Mouse (Mus musculus): ENCODE results near the gene Tmc2. TPM values are rescaled to one million over a fixed set of nuclear protein-coding genes. Genes with fewer than 3 reads are reported as not detected.

Gene Tmc2
- polyA plus RNA-seq (2012; rRNA removed): not detected in 2 replicates

DNA sequence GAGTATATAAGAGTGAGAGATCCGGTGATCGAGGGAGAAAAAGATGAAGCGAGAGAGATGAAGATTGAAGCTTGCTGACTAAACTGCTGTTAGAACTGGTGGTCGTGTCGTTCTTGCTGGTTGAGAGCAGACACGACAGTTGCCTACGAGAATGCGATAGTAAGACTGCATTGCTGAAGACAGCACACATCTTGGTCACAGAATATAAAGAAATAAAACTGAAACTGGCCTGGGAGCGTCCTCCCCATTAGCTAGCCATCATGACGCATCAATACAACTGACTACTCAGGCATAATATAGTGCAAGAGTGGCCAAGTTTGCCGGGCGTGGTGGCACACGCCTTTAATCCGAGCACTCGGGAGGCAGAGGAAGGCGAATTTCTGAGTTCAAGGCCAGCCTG, at the start of gene Tmc2:
Tmc2 (plus strand) TSS at position 301 of the 400 bp plus-strand sequence.
- no peak for TF ChIP-seq CTCF (IDR thresholded peaks at IDR 0.05; ENCODE audit: extremely low read depth, insufficient read length, insufficient replicate concordance, low read depth, low read length)
- no peak for TF ChIP-seq POLR2A (IDR thresholded peaks at IDR 0.05; ENCODE audit: low read depth, low read length)
- no peaks in the 10 kb centered on the region for H3K27me3 ChIP-seq (ENCODE audit: control insufficient read depth, insufficient read depth, low read length)

DNA sequence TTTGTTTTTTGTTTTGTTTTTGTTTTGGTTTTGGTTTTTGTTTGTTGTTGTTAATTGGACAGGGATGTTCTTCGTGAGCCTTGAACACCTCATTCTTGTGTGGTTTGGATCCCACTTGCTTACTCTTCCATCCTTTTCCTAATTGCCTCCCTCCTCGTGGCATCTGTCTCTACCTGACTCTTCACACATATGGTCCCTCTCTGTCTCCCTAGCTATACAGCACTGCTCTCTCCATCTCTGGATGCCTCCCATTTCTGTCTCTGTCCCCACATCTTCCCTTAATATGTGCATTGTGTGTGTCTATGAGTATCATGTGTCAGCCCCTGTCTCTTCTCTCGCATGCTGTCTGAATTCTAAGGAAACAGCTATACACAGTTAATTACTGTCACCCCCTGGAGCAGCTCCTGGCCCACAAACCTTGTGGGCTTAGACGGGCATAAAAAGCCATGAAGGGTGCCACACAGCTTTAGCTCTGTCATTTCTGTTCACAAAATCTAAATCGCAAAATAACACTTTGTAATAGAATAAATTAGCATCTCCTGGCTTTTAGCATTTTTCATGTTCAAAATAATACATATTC, 48.8 kb upstream of the Tmc2 start:
- TF ChIP-seq POLR2A (IDR thresholded peaks at IDR 0.05; ENCODE audit: low read depth, low read length) (no peak), CTCF (IDR thresholded peaks at IDR 0.05; ENCODE audit: extremely low read depth, insufficient read length, insufficient replicate concordance, low read depth, low read length) (no peak)
- WGBS: 81% methylated on average over 5 of the region's 5 CpGs
- Histone ChIP-seq H3K27me3 (ENCODE audit: control insufficient read depth, insufficient read depth, low read length) (no peaks in the 10 kb centered on the region), H3K36me3 (ENCODE audit: control insufficient read depth, insufficient read depth, low read length) (no peaks in the 10 kb centered on the region), H3K4me1 (ENCODE audit: control insufficient read depth, insufficient read depth, insufficient read length, low read length) (no peaks in the 10 kb centered on the region), H3K4me3 (ENCODE audit: low read depth, low read length) (no peak overlapping the region), H3K27ac (ENCODE audit: insufficient read depth, low read depth, low read length) (no peak overlapping the region)

More for the DNA sequence above, at the start of gene Tmc2:
- WGBS: 92% methylated on average over 16 of the region's 16 CpGs
- Histone ChIP-seq H3K36me3 (ENCODE audit: control insufficient read depth, insufficient read depth, low read length) (no peaks in the 10 kb centered on the region), H3K4me1 (ENCODE audit: control insufficient read depth, insufficient read depth, insufficient read length, low read length) (no peaks in the 10 kb centered on the region), H3K27ac (ENCODE audit: insufficient read depth, low read depth, low read length) (no peak within 1 kb of the TSS), H3K4me3 (ENCODE audit: low read depth, low read length) (no peak within 1 kb of the TSS)

DNA sequence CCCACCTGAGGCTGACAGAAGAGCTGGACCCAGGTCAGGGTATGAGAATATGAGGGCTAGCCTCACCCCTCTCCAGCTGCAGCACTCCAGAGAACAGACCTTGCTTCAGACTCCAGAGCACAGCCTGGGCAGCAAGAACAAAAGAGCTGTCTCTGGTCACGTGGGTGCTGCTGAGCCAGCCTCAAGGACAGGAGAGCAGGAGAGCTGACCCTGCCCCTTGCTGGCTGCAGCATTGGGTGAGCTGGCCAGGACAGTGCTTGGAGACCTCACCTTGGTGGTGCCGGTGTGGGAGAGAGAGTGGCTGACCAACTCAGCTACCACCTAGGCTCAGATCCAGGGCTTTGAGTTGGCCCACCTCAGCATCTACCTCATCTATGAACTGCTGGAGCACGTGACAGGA, 39.8 kb upstream of the Tmc2 start:
- WGBS: 74% methylated on average over 3 of the region's 3 CpGs
- Histone ChIP-seq H3K4me1 (ENCODE audit: control insufficient read depth, insufficient read depth, insufficient read length, low read length) (no peaks in the 10 kb centered on the region), H3K27ac (ENCODE audit: insufficient read depth, low read depth, low read length) (no peak overlapping the region), H3K4me3 (ENCODE audit: low read depth, low read length) (no peak overlapping the region), H3K27me3 (ENCODE audit: control insufficient read depth, insufficient read depth, low read length) (no peaks in the 10 kb centered on the region), H3K36me3 (ENCODE audit: control insufficient read depth, insufficient read depth, low read length) (no peaks in the 10 kb centered on the region)
- no peak for TF ChIP-seq POLR2A (IDR thresholded peaks at IDR 0.05; ENCODE audit: low read depth, low read length)
- no peak for TF ChIP-seq CTCF (IDR thresholded peaks at IDR 0.05; ENCODE audit: extremely low read depth, insufficient read length, insufficient replicate concordance, low read depth, low read length)

DNA sequence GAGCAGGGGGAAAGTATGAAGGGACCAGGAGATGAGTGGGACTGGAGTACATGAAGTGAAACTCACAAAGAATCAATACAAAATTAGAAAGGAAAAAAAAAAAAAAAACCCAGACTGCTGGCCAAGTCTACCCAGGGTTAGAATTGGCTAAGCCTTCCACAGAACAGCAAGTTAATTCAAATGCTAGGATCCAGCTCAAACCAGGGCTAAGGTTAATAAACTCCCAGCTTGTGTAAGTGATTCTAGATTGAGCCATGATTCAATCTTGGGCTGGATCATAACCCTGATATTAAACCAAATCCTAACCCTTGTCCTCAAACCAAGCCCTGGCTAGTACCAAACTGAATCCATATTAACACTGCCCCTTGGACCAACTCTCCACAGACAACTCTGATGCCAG, 39.1 kb upstream of the Tmc2 start:
- Histone ChIP-seq H3K36me3 (ENCODE audit: control insufficient read depth, insufficient read depth, low read length) (no peaks in the 10 kb centered on the region), H3K27ac (ENCODE audit: insufficient read depth, low read depth, low read length) (no peak overlapping the region), H3K4me1 (ENCODE audit: control insufficient read depth, insufficient read depth, insufficient read length, low read length) (no peaks in the 10 kb centered on the region), H3K27me3 (ENCODE audit: control insufficient read depth, insufficient read depth, low read length) (no peaks in the 10 kb centered on the region), H3K4me3 (ENCODE audit: low read depth, low read length) (no peak overlapping the region)
- TF ChIP-seq POLR2A (IDR thresholded peaks at IDR 0.05; ENCODE audit: low read depth, low read length) (no peak), CTCF (IDR thresholded peaks at IDR 0.05; ENCODE audit: extremely low read depth, insufficient read length, insufficient replicate concordance, low read depth, low read length) (no peak)

DNA sequence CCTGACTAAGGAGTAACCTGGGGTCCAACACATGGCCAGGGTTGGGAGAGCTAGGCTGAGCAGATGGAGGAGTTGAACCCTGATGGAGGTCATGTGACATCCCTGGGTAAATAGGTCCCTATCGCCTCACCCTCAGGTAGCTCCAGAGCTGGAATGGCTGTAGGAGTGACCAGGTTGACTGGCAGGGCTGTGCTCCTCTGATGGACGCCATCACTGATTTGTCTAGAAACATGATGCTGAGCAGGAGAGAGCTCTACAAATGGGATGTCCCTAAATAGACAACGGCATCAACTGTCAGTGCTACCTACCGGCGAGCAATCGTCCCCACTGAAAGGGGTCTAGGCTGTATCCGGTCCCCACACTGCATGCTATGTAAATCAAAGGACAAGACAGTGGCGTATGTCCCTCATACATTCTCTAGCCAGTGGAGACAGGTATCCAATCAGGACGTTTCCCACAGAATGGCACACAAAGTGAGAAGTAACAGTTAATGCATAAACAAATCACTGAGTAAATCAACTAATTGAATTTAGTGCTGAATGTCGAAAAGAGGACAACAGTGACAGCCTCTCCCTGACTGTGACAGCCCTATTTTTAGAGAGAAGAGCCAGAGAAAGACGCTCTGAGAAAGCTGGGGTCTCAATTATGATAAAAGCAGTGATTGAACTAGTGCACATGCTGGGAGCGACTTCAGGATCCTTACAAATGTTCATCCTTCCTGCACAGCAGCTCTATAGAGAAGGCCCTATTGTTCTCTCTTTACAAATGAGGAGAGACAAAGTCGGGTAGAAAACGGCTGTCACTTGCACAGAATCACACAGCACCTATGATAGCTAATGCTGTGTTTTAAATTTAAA, 37.5 kb upstream of the Tmc2 start:
- TF ChIP-seq CTCF (IDR thresholded peaks at IDR 0.05; ENCODE audit: extremely low read depth, insufficient read length, insufficient replicate concordance, low read depth, low read length): no peak
- no peak for TF ChIP-seq POLR2A (IDR thresholded peaks at IDR 0.05; ENCODE audit: low read depth, low read length)
- no peak overlapping the region for H3K27ac ChIP-seq (ENCODE audit: insufficient read depth, low read depth, low read length)
- no peak overlapping the region for H3K4me3 ChIP-seq (ENCODE audit: low read depth, low read length)
- no peaks in the 10 kb centered on the region for H3K4me1 ChIP-seq (ENCODE audit: control insufficient read depth, insufficient read depth, insufficient read length, low read length)
- H3K36me3 ChIP-seq (ENCODE audit: control insufficient read depth, insufficient read depth, low read length): no peaks in the 10 kb centered on the region
- no peaks in the 10 kb centered on the region for H3K27me3 ChIP-seq (ENCODE audit: control insufficient read depth, insufficient read depth, low read length)
- WGBS: 74% methylated on average over 14 of the region's 14 CpGs

DNA sequence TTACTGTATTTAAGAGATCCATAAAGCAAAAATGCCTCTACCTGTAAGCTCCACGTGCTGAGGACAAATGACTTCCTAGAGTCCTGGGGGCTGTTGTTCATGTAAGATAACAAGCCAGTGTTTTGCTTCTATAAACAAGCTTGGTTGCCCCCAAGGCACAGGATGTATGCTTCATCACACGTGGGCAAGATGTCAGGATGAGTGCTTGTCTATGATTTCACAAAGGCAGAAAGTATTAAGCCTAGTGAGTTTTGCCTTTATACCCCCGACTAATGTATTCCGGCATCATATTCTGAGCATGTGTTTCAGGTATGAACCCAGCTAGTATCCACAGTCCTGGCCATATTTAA, 36.9 kb upstream of the Tmc2 start:
- WGBS: 61% methylated on average over 4 of the region's 4 CpGs
- TF ChIP-seq CTCF (IDR thresholded peaks at IDR 0.05; ENCODE audit: extremely low read depth, insufficient read length, insufficient replicate concordance, low read depth, low read length): no peak
- TF ChIP-seq POLR2A (IDR thresholded peaks at IDR 0.05; ENCODE audit: low read depth, low read length): no peak
- no peaks in the 10 kb centered on the region for H3K36me3 ChIP-seq (ENCODE audit: control insufficient read depth, insufficient read depth, low read length)
- no peak overlapping the region for H3K4me3 ChIP-seq (ENCODE audit: low read depth, low read length)
- H3K27me3 ChIP-seq (ENCODE audit: control insufficient read depth, insufficient read depth, low read length): no peaks in the 10 kb centered on the region
- H3K27ac ChIP-seq (ENCODE audit: insufficient read depth, low read depth, low read length): no peak overlapping the region
- no peaks in the 10 kb centered on the region for H3K4me1 ChIP-seq (ENCODE audit: control insufficient read depth, insufficient read depth, insufficient read length, low read length)

DNA sequence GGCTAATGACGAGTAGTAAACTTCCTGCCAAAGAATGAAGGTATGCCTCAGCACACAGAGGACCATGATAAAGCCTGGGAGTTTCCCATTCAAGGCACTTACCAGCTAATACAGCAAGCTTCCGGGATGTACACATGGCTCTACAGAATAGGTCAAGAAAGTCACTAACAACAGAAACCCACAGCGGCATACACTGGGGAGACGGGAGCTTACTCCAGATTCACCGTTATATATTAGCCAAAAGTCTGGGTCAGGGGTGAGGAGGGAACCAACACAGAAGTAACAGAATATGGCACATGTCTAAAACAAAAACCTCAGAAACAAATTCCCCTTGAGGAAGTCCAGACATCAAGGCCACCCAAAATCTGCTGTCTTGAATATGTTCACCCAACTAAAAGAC, 32.3 kb upstream of the Tmc2 start:
- Histone ChIP-seq H3K27ac (ENCODE audit: insufficient read depth, low read depth, low read length) (no peak overlapping the region), H3K27me3 (ENCODE audit: control insufficient read depth, insufficient read depth, low read length) (no peaks in the 10 kb centered on the region), H3K4me1 (ENCODE audit: control insufficient read depth, insufficient read depth, insufficient read length, low read length) (no peaks in the 10 kb centered on the region), H3K4me3 (ENCODE audit: low read depth, low read length) (no peak overlapping the region), H3K36me3 (ENCODE audit: control insufficient read depth, insufficient read depth, low read length) (peaks cover 4% of the 10 kb centered on the region; the same call in 1 of the 2 replicates)
- WGBS: 76% methylated on average over 5 of the region's 5 CpGs
- TF ChIP-seq CTCF (IDR thresholded peaks at IDR 0.05; ENCODE audit: extremely low read depth, insufficient read length, insufficient replicate concordance, low read depth, low read length) (no peak), POLR2A (IDR thresholded peaks at IDR 0.05; ENCODE audit: low read depth, low read length) (no peak)

Data from small intestine, adult 2 months (tissue).